Mouse (Mus musculus) cerebellum, postnatal 14 days (tissue): ENCODE results near the gene Atp1a4.

Source experiments
- DNase-seq, 2 experiments: peaks; one replicate each; pipeline ENCODE4 v3.0.0; 2021; ENCODE audit warnings: mixed read lengths in 2 of 2

The Atp1a4 gene

GRCm38 (mm10) chr1:172258314-172258713, at the start of gene Atp1a4:
Gene Atp1a4 (minus strand): TSS chr1:172258414.
- DNase-seq = no peak

GRCm38 (mm10) chr1:172307936-172308335, 49.7 kb upstream of the Atp1a4 start:
- DNase-seq = no peak

- peak in 1 of 2 experiments; percentile 25 for DNase-seq
Observed at GRCm38 (mm10) chr1:172306885-172307284, 48.7 kb upstream of the Atp1a4 start.

- no peak for DNase-seq
Observed at GRCm38 (mm10) chr1:172306196-172306595, 48.0 kb upstream of the Atp1a4 start.

GRCm38 (mm10) chr1:172305635-172306034, 47.4 kb upstream of the Atp1a4 start:
- DNase-seq = no peak

GRCm38 (mm10) chr1:172305153-172305552, 46.9 kb upstream of the Atp1a4 start:
- no peak for DNase-seq

- no peak for DNase-seq
Observed at GRCm38 (mm10) chr1:172304443-172304842, 46.2 kb upstream of the Atp1a4 start.

GRCm38 (mm10) chr1:172302851-172303250, 44.6 kb upstream of the Atp1a4 start:
- no peak for DNase-seq

GRCm38 (mm10) chr1:172302311-172302710, 44.1 kb upstream of the Atp1a4 start:
- no peak for DNase-seq

- no peak for DNase-seq
Observed at GRCm38 (mm10) chr1:172301180-172301579, 43.0 kb upstream of the Atp1a4 start.

GRCm38 (mm10) chr1:172300247-172300646, 42.0 kb upstream of the Atp1a4 start:
- DNase-seq = no peak

GRCm38 (mm10) chr1:172299528-172299927, 41.3 kb upstream of the Atp1a4 start:
- DNase-seq = no peak

GRCm38 (mm10) chr1:172297611-172298537, 39.7 kb upstream of the Atp1a4 start, which contains the start of gene Atp1a2:
Gene Atp1a2 (minus strand): TSS chr1:172298064.
- peak; percentile 30 to 36 for DNase-seq

GRCm38 (mm10) chr1:172296816-172297510, 38.7 kb upstream of the Atp1a4 start:
- DNase-seq = peak; percentile 41 to 60

GRCm38 (mm10) chr1:172295751-172296197, 37.6 kb upstream of the Atp1a4 start:
- DNase-seq = peak; percentile 44 to 52

GRCm38 (mm10) chr1:172293449-172293848, 35.2 kb upstream of the Atp1a4 start:
- no peak for DNase-seq

GRCm38 (mm10) chr1:172292880-172293279, 34.7 kb upstream of the Atp1a4 start:
- no peak for DNase-seq

- DNase-seq = no peak
Observed at GRCm38 (mm10) chr1:172289617-172289946, 31.4 kb upstream of the Atp1a4 start.

GRCm38 (mm10) chr1:172288900-172289616, 30.8 kb upstream of the Atp1a4 start:
- DNase-seq = no peak

GRCm38 (mm10) chr1:172286740-172287139, 28.5 kb upstream of the Atp1a4 start:
- DNase-seq = no peak

- no peak for DNase-seq
Observed at GRCm38 (mm10) chr1:172284221-172284620, 26.0 kb upstream of the Atp1a4 start.

- peak in 1 of 2 experiments; percentile 36 for DNase-seq
Observed at GRCm38 (mm10) chr1:172283073-172283472, 24.9 kb upstream of the Atp1a4 start.
